Mouse (Mus musculus) lung, adult 2 months (tissue): ENCODE data around the gene Dnajb12. TPM values are rescaled to one million over a fixed set of nuclear protein-coding genes. Genes with fewer than 3 reads are reported as not detected.

Source experiments
- DNase-seq: peaks from one replicate; pipeline ENCODE4 v3.0.0; 2022
- H3K4me1 ChIP-seq: fragments of 200-500 bp; 2 replicates; pipeline ENCODE4 v1.6.1; 2011; ENCODE audit warnings: low read length; ENCODE audit not compliant: control insufficient read depth, insufficient read depth
- H3K4me3 ChIP-seq: fragments of 200-500 bp; replicated peaks from 2 replicates; pipeline ENCODE3; 2011; ENCODE audit warnings: low read depth, mild to moderate bottlenecking, control low read depth, low read length; ENCODE audit errors: extremely low read depth
- CTCF ChIP-seq: fragments of 200-500 bp; IDR thresholded peaks from 2 replicates; pipeline ENCODE4 v1.5.1; 2011; ENCODE audit warnings: mild to moderate bottlenecking, low read length, control low read depth; ENCODE audit not compliant: insufficient read depth
- POLR2A ChIP-seq: fragments of 200-500 bp; IDR thresholded peaks from 2 replicates; pipeline ENCODE4 v1.6.1; 2011; ENCODE audit warnings: low read depth, mild to moderate bottlenecking, control low read depth, low read length, borderline replicate concordance; ENCODE audit errors: extremely low read depth
- WGBS: fragments of 180-500 bp; shearing (Covaris S2); methylation state at CpG from one replicate; pipeline ENCODE4 v1.1.7; 2018; 5-methylcytosine and 5-hydroxymethylcytosine counted together
- polyA plus RNA-seq: library from polyadenylated mRNA; depleted of rRNA; stranded (reverse); fragments of >200 nt; gene quantifications from 2 replicates; pipeline ENCODE4 v1.2.3, GENCODE M21; 2012

The Dnajb12 gene
- polyA plus RNA-seq, 1 experiment, result 57.2 TPM

GRCm38 (mm10) chr10:59901463-59901862, 22.1 kb downstream of the Dnajb12 start:
- 87% methylated on average over 1 of the region's 1 CpGs for WGBS
- Histone ChIP-seq H3K4me3 (no peak overlapping the region), H3K4me1 (peaks cover 28% of the 10 kb centered on the region)
- TF ChIP-seq POLR2A (no peak), CTCF (no peak)
- no peak for DNase-seq

GRCm38 (mm10) chr10:59901986-59902605, 22.7 kb downstream of the Dnajb12 start:
- peaks cover 26% of the 10 kb centered on the region for H3K4me1 ChIP-seq
- no peak overlapping the region for H3K4me3 ChIP-seq
- WGBS, result 81% methylated on average over 8 of the region's 8 CpGs
- TF ChIP-seq POLR2A (no peak), CTCF (no peak)
- no peak for DNase-seq

- peaks cover 25% of the 10 kb centered on the region for H3K4me1 ChIP-seq
- no peak overlapping the region for H3K4me3 ChIP-seq
- DNase-seq, result no peak
- TF ChIP-seq CTCF (no peak), POLR2A (no peak)
- 54% methylated on average over 8 of the region's 8 CpGs for WGBS
Measured at GRCm38 (mm10) chr10:59902606-59902990, 23.2 kb downstream of the Dnajb12 start.

GRCm38 (mm10) chr10:59903170-59903569, 23.8 kb downstream of the Dnajb12 start:
- peaks cover 31% of the 10 kb centered on the region for H3K4me1 ChIP-seq
- no peak for TF ChIP-seq CTCF
- TF ChIP-seq POLR2A, result 0 out of 2 replicates have a peak, but pooled peaks have one; percentile 11
- 40% methylated on average over 7 of the region's 7 CpGs for WGBS
- H3K4me3 ChIP-seq, result no peak overlapping the region
- no peak for DNase-seq

GRCm38 (mm10) chr10:59907080-59907609, 27.8 kb downstream of the Dnajb12 start:
- H3K4me1 ChIP-seq, result peaks cover 32% of the 10 kb centered on the region
- TF ChIP-seq CTCF (no peak), POLR2A (no peak)
- WGBS, result 61% methylated on average over 3 of the region's 3 CpGs
- H3K4me3 ChIP-seq, result no peak overlapping the region
- no peak for DNase-seq

- 7% methylated on average over 7 of the region's 7 CpGs for WGBS
- Histone ChIP-seq H3K4me1 (peaks cover 29% of the 10 kb centered on the region), H3K4me3 (no peak overlapping the region)
- no peak for TF ChIP-seq CTCF
- 0 out of 2 replicates have a peak, but pooled peaks have one; percentile 6 for TF ChIP-seq POLR2A
- DNase-seq, result no peak
Measured at GRCm38 (mm10) chr10:59907695-59908299, 28.4 kb downstream of the Dnajb12 start.

GRCm38 (mm10) chr10:59908776-59909315, 29.5 kb downstream of the Dnajb12 start:
- peaks cover 21% of the 10 kb centered on the region for H3K4me1 ChIP-seq
- no peak overlapping the region for H3K4me3 ChIP-seq
- TF ChIP-seq CTCF, result no peak
- no peak for TF ChIP-seq POLR2A
- WGBS, result 49% methylated on average over 7 of the region's 7 CpGs
- no peak for DNase-seq

- peaks cover 21% of the 10 kb centered on the region for H3K4me1 ChIP-seq
- 6% methylated on average over 14 of the region's 14 CpGs for WGBS
- no peak overlapping the region for H3K4me3 ChIP-seq
- DNase-seq, result no peak
- TF ChIP-seq POLR2A, result no peak
- no peak for TF ChIP-seq CTCF
Measured at GRCm38 (mm10) chr10:59909357-59909847, 30.0 kb downstream of the Dnajb12 start.

- 41% methylated on average over 6 of the region's 6 CpGs for WGBS
- no peak for TF ChIP-seq CTCF
- TF ChIP-seq POLR2A, result no peak
- H3K4me3 ChIP-seq, result no peak overlapping the region
- H3K4me1 ChIP-seq, result peaks cover 26% of the 10 kb centered on the region
- no peak for DNase-seq
Measured at GRCm38 (mm10) chr10:59911091-59911490, 31.7 kb downstream of the Dnajb12 start.
